Mouse (Mus musculus): ENCODE measurements at regions not wholly inside any gene's neighbourhood (a gene's known extent, or its start where the extent isn't known, plus 50 kb on each side); places are given as distances from the start of the nearest gene placed in this dataset.

GRCm38 (mm10) chr5:111814893-111815760 is 81.4 kb downstream of the Gm26897 start:
- TF ChIP-seq CTCF (conservative IDR thresholded peaks at IDR 0.05; ENCODE audit: insufficient read depth, insufficient read length, low read depth, low read length) (no peak), POLR2A (IDR thresholded peaks at IDR 0.05; ENCODE audit: low read depth, low read length) (no peak)

Measured in kidney, adult 2 months (tissue).